Mouse (Mus musculus) heart, adult 11 months (tissue): ENCODE results near the gene Scarf2.

ENCODE experiments used
- DNase-seq: peaks from one replicate; pipeline ENCODE4 v3.0.0; 2022

Gene Scarf2

DNA sequence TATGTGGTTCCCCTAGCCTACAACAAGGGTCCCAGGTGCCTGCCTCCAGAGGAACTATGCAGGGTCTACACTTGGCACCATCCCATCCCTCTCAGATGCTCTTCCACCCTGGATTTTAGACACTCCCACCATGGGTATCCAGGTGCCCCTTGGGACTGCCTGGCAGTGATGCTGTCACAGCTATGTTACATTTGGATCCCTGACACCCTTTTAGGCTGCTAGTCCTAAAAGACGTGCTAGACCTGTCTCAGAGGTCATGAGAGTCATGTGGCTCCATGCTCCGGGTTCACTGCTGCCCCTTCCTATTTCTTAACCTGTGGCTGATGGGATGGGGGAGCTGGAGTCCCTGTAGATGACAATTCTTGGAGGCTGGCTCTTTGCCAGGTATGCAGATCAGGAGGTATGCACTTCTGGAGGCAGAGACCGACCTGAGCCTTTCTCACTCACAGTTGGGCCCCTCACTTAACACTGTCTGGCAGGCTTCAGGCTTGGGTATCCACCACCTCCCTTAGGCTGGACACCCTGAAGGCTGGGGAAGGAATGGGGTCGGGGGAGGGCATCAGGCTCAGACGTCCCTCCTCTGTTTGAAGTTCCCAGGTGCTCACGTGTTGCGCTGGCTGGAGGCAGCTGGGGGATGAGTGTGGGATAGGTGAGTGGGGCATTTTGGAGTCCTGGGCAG is 4.8 kb downstream of the Scarf2 start:
- peak; percentile 89 for DNase-seq

DNA sequence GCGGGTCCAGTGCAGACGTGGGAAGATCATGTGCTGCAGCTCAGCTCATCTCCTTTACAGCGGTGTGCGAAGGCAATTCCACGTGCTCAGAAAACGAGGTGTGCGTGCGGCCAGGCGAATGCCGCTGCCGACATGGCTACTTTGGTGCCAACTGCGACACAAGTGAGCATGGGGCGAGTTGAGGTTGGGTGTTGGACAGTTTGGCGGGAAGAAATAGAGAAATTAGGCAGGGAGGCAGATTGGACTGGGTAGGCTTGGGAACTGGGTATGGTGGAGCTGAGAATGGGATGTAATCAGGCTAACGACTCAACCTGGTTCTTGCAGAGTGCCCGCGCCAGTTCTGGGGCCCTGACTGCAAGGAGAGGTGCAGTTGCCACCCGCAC is 5.4 kb downstream of the Scarf2 start:
- no peak for DNase-seq

DNA sequence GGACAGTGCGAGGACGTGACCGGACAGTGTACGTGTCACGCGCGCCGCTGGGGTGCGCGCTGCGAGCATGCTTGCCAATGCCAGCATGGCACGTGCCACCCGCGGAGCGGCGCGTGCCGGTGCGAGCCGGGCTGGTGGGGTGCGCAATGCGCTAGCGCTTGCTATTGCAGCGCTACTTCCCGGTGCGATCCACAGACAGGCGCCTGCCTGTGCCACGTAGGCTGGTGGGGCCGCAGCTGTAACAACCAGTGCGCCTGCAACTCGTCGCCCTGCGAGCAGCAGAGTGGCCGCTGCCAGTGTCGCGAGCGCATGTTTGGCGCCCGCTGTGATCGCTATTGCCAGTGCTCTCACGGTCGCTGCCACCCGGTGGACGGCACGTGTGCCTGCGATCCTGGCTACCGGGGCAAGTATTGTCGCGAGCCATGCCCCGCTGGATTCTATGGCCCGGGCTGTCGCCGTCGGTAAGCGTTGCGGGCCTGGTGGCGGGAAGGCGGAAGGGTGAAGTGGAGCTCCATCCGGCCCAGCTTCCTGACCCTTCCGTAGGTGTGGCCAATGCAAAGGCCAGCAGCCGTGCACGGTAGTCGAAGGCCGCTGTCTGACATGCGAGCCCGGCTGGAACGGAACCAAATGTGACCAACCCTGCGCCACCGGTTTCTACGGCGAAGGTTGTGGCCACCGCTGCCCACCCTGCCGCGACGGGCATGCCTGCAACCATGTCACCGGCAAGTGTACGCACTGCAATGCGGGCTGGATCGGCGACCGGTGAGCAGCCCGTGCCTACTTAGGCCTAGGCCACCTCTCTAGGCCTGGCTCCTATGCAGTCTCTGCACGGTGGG is 6.0 kb downstream of the Scarf2 start:
- DNase-seq, result peak; percentile 95

DNA sequence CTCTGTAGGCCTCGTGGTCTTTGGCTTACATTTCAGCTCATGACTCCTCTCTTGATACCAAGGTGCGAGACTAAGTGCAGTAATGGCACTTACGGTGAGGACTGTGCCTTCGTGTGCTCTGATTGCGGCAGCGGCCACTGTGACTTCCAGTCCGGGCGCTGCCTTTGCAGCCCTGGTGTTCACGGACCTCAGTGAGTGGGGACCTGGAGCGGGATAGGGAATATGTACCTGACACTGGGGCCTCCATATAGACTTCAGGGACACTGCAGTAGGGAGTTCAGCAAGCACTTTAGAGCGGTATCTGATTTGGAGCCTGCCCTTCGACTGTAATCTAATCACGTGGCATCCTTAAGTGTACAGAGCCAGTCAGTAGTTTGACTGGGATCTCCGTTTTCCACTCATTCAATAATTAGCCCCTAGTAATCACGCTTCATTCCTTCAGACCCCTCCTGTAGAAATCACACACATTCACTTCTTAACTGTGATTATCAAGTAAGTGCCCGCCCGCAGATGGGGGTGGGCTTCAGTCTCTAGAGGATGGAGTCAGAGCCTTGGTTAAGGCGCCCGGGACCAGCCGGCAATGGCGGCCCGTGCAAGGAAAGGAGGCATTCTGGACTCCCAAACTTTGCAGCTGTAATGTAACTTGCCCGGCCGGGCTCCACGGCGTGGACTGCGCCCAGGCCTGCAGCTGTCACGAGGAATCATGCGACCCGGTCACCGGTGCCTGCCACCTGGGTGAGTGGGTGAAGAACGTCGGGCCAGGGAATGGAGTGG is 6.8 kb downstream of the Scarf2 start:
- no peak for DNase-seq

DNA sequence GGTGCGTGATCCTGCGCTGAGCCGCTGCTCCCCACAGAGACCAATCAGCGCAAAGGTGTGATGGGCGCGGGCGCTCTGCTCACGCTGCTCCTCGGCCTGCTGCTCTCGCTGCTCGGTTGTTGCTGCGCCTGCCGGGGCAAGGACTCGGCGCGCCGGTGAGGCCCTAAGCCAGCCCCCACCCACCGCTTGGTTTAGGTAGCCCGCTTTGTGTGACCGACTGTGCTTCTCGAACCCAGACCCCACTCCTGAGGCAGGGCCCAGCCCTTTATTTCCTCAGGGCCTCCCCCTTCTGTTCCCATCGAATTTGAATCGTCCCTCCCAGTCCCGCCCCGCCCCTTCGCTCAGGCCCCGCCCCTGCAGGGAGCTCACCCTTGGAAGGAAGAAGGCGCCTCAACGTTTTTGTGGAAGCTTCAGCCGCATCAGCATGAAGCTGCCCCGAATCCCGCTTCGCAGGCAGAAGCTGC is 7.4 kb downstream of the Scarf2 start:
- no peak for DNase-seq

DNA sequence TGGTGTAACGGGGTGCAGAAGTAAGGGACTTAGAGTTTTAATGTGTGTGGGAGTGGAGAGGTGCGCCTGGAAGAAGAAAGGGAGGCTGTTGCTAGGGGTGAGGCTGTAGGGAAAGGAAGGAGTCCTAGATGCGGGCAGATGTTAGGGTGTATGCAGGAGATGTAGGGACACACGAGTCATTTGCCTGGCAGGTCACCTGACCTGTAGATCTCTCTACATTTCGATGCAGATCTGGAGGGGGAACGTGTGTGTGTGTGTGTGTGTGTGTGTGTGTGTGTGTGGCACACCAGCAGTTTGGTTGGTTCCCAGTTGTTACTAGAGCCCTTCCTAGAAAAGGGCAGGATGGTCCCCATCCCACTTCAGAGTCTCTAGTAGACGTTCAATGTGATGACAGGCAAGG is 7.9 kb downstream of the Scarf2 start:
- DNase-seq, result no peak

DNA sequence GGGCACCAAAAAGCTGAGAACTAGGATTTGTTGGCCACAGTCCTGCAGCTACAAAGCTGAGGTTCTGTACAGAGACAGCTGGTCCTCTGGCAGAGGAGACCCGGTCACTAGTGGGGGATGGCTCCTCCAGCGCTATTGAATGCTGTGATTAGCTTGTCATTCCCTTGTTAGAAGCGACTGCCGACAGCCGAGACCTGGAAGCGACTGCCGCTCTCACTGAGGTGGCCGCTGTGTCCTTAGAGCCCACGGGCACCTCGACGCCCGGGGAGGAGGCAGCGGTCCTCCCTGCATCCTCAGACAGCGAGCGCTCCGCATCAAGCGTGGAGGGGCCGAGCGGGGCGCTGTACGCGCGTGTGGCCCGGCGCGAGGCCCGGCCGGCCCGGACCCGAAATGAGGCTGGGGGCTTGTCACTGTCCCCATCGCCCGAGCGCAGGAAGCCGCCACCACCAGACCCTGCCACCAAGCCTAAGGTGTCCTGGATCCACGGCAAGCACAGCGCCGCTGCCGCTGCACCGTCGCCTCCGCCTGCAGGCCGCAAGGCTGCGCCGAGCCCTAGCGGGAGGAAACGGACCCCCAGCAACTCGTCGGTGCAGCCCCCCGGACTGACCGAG is 9.6 kb downstream of the Scarf2 start:
- peak; percentile 91 for DNase-seq

DNA sequence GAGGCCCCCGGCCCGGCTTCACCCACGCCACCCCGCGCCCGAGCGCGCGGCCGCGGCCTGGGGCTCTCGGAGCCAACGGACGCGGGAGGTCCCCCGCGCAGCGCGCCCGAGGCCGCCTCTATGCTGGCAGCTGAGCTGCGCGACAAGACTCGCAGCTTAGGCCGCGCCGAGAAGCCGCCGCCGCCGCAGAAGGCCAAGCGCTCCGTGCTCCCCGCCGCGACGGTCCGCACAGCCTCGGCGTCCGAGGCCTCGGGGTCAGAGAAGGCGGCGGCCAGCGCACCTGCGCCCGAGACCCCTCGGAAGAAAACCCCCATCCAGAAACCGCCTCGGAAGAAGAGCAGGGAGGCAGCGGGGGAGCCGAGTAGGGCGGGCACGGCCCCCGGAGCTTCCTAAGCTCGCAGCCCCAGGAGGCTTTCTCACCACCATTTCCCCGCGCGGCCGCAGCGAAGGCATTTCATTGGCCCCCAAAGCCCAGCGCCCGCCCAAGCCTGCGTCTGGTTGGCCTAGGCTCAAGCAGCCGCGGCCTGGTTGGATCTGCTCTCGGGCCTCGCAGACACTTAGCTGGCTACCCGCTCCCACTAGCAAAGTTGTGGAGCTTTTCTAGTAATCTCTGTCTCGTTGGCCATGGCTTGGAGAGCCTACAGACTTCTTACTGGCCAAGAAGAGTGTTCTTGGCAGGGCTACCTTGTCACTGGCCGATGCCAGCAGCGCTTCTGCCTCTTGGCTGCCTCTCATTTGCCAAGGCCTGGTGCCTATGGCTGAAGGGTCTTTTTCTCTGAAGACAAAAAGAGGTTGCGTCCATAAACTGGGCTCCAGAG is 10.3 kb downstream of the Scarf2 start:
- DNase-seq, result peak; percentile 99

DNA sequence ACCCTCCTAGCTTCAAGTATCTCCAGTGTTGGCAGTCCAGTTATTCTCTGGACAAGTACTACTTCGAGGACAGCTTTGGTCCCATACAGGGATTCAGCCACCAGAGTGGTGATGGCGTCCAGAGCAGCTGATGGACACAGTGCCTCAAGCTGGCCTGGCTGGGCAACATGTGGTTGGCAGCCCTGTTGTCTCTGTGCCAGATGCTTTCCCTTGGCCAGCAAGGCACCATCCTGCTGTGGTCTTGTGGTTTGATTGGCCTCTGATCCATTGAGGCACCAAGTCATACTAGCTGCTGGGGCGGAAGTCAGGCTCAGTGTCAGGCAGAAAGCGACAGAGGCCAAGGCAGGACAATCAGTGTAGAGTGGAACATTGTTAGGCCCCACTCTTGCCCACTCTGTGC is 12.0 kb downstream of the Scarf2 start:
- no peak for DNase-seq

DNA sequence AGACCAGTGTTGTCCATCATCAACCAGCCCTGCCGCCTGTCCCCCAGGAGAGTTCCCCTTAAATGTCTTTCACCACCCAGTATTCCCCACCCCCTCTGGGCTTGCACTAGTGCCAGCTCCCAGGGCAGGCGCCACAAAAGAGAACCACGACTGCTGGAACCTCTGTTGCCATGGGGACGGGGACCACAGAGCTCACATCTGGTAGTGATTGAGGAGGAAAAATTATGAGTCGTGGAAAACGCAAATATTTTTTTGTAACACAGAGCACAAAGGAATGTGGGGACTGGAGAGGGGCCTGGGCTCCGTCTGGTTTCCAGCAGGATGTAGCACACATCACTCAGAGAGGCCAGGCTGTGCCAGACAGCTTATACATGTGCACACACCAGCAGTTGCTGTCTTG is 12.6 kb downstream of the Scarf2 start:
- peak; percentile 95 for DNase-seq

DNA sequence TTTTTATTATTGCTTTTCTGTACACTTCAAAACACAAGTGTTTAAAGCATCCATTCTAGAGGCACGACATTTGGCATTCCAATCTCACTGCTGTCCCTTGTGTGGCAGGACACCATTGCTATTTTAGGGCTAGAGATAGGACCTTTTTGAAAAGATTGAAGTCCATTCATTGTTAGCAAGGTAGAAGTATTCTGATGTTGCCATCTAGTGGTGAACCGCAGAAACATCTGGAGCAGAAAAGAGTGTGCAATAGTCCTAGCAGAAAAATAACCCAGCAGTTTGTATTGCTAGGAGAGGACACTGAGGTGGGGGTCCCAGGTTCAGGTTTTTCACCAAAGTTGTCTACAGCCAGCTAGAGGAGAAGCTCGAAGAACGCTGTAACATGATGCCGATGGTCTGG is 15.0 kb downstream of the Scarf2 start:
- DNase-seq, result no peak

DNA sequence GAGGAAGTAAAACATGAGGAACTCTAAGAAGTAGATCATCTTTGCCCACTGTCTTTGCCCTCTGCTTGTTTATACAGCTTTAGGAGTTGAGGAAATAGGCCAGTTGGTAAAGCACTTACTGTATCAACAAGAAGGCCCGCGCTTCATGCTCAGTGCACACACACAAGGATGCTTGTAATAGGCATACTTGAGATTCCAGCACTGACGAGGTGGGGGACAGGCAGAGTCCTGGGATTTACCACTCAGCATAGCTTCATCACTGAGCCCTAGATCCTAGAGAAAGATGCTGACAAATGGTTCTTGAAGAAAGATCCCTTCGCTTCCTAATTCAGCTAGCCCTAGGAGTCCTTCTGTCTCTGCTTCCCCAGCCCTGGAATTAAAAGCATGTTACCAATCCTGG is 16.1 kb downstream of the Scarf2 start:
- DNase-seq, result no peak

DNA sequence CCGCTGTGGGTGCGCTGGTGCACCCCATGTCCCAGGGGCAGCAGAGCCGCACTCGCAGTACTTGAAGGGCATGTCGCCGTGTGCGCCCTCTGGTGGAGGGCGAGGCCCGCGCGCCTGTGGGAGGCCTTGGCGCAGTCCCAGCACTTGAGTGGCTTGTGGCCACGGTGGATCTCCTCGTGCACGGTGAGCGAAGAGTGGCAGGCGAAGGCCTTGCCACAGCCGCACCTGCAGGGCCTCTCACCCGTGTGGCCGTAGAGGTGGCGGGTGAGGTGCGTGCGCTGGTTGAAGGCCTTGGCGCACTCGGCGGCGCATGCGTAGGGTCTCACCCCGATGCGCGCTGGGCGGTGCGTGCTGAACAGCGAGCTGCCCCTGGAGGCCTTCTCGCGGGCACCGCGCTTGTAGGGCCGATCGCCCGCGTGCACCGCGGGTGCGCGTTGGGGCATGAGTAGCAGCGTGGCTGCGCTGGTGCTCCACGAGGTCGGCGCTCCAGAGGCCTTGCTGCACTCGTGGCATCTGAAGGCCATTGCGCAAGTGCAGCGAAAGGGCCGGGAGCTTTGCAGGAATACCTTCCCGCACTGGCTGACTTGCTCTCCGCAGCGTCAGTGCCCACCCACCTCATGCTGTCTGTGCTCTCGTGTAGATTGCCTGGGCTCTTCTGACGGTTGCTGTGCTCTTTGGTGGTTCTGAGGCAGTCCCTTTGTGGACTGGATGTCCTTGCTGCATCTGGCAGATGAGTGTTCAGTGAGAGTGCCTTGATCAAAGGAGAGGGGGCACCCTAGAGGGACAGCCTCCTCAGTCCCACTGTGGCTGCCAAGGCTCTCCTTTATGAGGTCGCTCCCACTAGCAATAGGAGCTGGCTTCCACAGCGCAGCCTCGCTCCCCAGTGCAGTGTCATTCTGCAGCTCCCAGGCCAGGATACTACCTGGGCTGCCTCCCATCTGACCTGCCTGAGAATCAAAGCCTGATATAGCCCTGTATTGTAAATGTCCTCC is 18.6 kb downstream of the Scarf2 start:
- peak; percentile 96 for DNase-seq

DNA sequence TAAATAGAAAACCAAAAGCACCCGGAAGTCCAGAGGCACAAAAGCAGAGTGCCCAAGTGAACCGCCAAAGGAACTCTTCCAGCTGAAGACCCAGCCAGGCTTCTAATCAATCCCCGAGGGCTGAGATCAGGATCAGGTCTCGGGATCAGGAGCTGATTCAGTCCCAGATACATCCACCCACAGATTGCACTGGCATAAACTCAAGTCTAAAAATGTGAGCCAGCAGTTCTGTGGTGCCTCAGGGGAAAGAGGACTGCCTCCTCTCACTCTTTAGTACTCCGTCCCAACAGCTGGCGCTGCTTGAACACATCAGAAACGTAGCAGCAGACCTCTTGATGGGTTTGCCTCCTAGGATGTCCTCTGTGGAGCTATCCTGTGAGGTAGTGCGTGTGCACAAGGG is 19.4 kb downstream of the Scarf2 start:
- peak; percentile 91 for DNase-seq

DNA sequence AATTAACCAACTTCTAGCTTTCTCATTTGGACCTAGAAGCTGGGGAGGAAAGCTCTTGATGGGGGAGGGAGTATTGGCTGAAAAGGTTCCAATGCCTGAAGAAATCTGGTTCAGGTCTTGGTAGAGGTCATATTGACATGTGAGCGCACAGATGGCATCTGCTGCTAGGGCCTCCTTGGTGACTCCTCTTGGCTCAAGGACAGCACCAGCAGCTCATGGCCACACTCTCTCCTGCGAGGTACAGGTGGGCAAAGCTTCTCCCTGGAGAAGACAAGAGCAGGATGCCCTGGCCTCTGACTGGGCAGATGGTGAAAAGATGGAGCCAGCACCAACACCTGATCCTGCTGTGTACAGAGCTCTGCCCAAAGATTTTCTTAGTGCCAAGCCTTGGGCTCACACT is 29.4 kb downstream of the Scarf2 start:
- no peak for DNase-seq

DNA sequence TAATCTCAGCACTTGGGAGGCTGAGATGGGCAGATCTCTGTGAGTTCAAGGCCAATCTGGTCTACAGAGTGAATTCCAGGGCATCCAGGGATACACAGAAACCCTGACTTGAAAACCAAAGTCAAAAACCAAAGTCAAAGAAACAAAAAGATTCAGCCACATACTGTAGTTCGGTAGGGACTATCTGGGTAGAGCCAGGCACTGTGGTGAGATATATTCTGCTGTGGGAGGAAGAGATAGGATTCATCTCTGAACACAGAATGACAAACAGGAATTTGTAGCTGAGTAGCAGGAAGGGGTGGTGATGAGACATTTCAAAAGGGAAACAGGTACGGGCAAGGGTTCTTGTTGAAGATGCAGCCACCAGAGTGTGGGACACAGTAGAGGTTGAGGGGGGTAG is 31.1 kb downstream of the Scarf2 start:
- DNase-seq, result no peak

DNA sequence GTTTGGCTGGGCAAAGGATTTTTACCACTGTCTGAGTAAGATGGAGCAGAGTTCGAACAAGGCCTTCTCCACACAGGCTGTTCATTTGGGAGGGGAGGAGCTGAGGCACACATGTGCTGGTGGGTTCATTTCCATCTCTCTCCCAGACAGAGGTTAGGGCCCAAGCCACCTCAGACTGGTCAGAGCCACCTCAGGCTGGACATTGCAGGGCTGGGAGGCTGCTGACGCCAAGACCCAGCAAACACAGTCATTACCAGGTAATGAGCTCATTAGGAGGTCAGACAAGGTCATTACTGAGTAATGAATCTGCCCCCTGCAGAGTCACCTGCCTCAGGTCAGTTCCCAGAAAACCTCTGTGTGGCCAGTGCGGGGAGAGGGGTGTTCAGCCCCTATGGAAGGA is 31.8 kb downstream of the Scarf2 start:
- DNase-seq, result no peak

DNA sequence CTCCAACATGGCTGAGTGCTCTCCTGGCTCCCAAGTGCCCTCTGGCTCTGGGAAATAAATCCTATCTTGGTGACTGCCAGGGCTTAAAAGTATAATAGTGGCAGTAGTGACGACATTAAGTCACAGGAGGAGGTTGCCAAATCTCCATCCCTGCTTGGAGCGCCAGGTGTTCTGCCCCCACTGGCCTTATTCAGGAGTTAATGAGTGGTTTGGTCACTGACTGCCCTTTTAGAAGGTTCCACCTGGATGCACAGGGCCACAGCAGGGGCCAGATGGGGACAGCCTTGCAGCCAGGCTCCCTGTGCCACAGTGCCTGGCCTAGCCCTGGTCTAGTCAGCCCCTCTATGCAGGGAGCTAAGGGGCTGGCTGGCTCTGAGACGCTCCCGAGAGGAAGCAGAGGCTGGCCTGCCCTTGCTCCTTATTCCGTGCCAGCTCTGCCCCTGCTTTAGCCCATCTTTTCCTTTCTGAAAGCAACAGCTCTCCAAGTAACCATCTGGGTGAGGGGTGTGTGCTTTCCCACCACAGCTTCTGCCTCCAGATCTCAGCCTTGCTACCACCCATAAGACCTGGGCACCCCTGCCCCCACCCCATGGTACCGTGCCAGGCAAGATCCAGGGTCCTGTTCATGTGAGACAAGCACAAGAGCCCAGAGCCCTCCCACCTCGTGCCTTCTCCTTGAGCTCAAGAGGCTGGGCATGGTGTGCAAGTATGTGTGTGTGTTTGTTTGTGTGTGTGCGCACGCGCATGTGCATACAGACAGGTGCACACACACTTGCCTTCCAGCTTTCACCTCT is 33.5 kb downstream of the Scarf2 start:
- DNase-seq, result no peak

DNA sequence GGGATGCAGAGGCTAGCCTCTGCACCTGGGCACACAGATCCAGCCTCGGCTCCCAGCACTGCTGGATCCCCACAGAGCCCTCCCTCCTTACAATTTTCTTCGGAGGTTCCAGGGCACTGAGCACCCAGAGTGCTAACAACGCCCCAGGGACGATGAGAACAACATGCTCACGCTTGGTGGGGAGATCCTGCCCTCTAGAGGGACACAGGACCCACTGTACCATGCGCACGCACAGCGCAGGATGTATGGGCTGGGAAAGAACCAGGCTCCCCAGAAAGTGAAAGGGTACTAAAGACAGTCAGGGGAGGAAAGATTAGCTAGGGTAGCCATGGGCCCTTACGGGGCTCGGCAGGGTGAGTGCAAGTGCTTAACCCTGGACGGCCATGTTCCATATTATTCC is 34.7 kb downstream of the Scarf2 start:
- DNase-seq, result no peak

DNA sequence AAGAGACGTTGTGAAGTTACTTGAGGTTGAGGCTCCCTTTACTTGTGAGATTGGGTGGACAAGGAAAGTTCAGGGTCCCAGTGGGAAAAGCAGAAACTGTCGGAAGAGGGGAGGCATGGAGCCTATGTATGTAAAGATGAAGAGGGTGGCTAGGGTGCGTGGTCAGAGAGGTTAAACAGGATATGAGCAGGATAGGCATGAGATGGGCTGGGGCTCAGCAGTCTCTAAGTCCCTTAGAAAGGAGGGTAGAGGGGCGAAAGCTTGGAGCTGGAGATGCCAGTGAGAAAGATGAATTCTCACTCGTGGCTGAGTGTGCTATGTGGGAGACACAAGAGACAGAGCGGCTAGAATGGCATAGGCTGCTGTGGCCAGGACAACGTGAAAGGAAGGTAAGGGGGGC is 35.7 kb downstream of the Scarf2 start, which contains the start of gene B830017H08Rik:
B830017H08Rik (plus strand) TSS at position 301 of the 400 bp plus-strand sequence.
- DNase-seq, result no peak
